16 mouse cellular contexts compared by ENCODE assay signal in genomic region chr17:86272961-86273360, GRCm38 (mm10).
"Had no signal": no experiment of that assay in that cellular context is flagged by ENCODE, and none has a peak within 500 bp of the region (broad histone marks: within the 10 kb centered on the region; RNA-seq: fewer than 3 reads in every experiment).

No protein-coding gene starts in this region.

- H3K4me3 ChIP-seq: limb, embryonic 15.5 days; liver, embryonic 12.5 days; midbrain, embryonic 12.5 days; neural tube, embryonic 13.5 days; stomach, embryonic 15.5 days had no signal

- H3K4me1 ChIP-seq: liver, embryonic 12.5 days; midbrain, embryonic 12.5 days had no signal

- H3K27ac ChIP-seq: kidney, postnatal 0 days; limb, embryonic 15.5 days; liver, embryonic 12.5 days; midbrain, embryonic 12.5 days; neural tube, embryonic 13.5 days; stomach, embryonic 15.5 days had no signal

- H3K36me3 ChIP-seq: limb, embryonic 15.5 days; liver, embryonic 12.5 days; midbrain, embryonic 12.5 days; neural tube, embryonic 13.5 days; stomach, embryonic 15.5 days had no signal

- H3K9ac ChIP-seq: limb, embryonic 15.5 days; liver, embryonic 12.5 days; lung, embryonic 14.5 days; midbrain, embryonic 12.5 days; neural tube, embryonic 13.5 days; stomach, embryonic 15.5 days had no signal

- H3K4me2 ChIP-seq: limb, embryonic 15.5 days; liver, embryonic 12.5 days; lung, embryonic 14.5 days; midbrain, embryonic 12.5 days; neural tube, embryonic 13.5 days; stomach, embryonic 15.5 days had no signal

- DNase-seq: kidney, postnatal 36 days; lung, embryonic 14.5 days; lung, postnatal 10 days; lung, postnatal 4 days; retina, postnatal 1 day; right cerebral cortex, postnatal 4 days; spleen, adult 18-20 months; thymus, adult 2 months; thymus, postnatal 25 days had no signal

- H3K9me3 ChIP-seq: limb, embryonic 15.5 days; liver, embryonic 12.5 days; midbrain, embryonic 12.5 days; neural tube, embryonic 13.5 days; stomach, embryonic 15.5 days had no signal

- ATAC-seq: liver, embryonic 12.5 days; midbrain, embryonic 16.5 days had no signal

- H3K27me3 ChIP-seq: limb, embryonic 15.5 days; liver, embryonic 12.5 days; midbrain, embryonic 12.5 days; neural tube, embryonic 13.5 days; stomach, embryonic 15.5 days had no signal
